Mouse (Mus musculus) limb, embryonic 12.5 days (tissue): ENCODE data around the gene Pdik1l. TPM values are rescaled to one million over a fixed set of nuclear protein-coding genes. Genes with fewer than 3 reads are reported as not detected.

ENCODE experiments used
- ATAC-seq: fragments of 200-750 bp; cut with Nextera tagmentation; 2 replicates; pipeline ENCODE4 v1.8.0; 2017; ENCODE audit warnings: low read depth, moderate TSS enrichment; ENCODE audit not compliant: insufficient number of reproducible peaks, insufficient read depth, low FRiP score, low TSS enrichment
- H3K27ac ChIP-seq: fragments of 300-500 bp; sonication (generic); 2 replicates; pipeline ENCODE4 v1.5.1; 2016; ENCODE audit warnings: mild to moderate bottlenecking, moderate library complexity
- H3K27me3 ChIP-seq: fragments of 300-500 bp; sonication (generic); 2 replicates; pipeline ENCODE4 v1.6.1; 2016; ENCODE audit warnings: mild to moderate bottlenecking, moderate library complexity
- H3K36me3 ChIP-seq: fragments of 300-500 bp; sonication (generic); 2 replicates; pipeline ENCODE4 v1.6.1; 2016; ENCODE audit warnings: mild to moderate bottlenecking, moderate library complexity
- H3K4me1 ChIP-seq: fragments of 300-500 bp; sonication (generic); replicated peaks from 2 replicates; pipeline ENCODE4 v1.6.1; 2016
- H3K4me2 ChIP-seq: fragments of 300-500 bp; sonication (generic); 2 replicates; pipeline ENCODE4 v1.6.1; 2016; ENCODE audit warnings: mild to moderate bottlenecking, moderate library complexity
- H3K4me3 ChIP-seq: fragments of 300-500 bp; sonication (generic); replicated peaks from 2 replicates; pipeline ENCODE4 v1.5.1; 2016; ENCODE audit warnings: mild to moderate bottlenecking
- H3K9ac ChIP-seq: fragments of 300-500 bp; sonication (generic); replicated peaks from 2 replicates; pipeline ENCODE4 v1.6.1; 2016; ENCODE audit warnings: mild to moderate bottlenecking, moderate library complexity
- H3K9me3 ChIP-seq: fragments of 300-500 bp; sonication (generic); 2 replicates; pipeline ENCODE4 v1.6.1; 2016; ENCODE audit warnings: mild to moderate bottlenecking, moderate library complexity
- WGBS: fragments of 180-500 bp; shearing (Covaris S2); methylation state at CpG from one replicate; pipeline ENCODE4 v1.1.7; 2016; 5-methylcytosine and 5-hydroxymethylcytosine counted together
- polyA plus RNA-seq: library from polyadenylated mRNA; unstranded; fragments of >200 nt; fragmentation: Nextera tagmentation; extraction: Ambion mirVana; gene quantifications from 2 replicates; pipeline ENCODE4 v1.2.1, GENCODE M21; 2016

The Pdik1l gene
- polyA plus RNA-seq, 1 experiment from 2014 or later: 23.9 TPM

DNA sequence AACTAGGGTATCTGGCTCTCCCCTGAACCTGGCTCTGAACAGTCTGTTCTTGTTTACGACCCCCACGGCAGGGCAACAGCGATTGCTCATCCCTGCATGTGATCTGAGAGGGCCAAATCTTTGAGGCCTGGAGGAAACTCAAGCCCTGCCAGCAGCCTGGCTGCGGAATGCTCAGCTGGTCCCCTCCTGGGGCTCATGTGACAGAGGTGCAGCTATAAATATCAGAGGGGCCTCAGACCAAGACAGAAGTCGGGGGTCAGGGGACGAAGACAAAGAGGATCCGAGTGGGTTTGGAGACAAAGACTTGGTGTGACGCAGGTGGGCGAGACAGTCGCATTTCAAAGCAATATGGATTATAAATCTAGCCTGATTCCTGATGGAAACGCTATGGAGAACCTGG is 27.2 kb upstream of the Pdik1l start, which contains the start of gene Trim63:
Gene Trim63 (plus strand): TSS at position 245 of the 400 bp plus-strand sequence.
- H3K27me3 ChIP-seq: no peaks in the 10 kb centered on the region
- peak within 1 kb of the TSS; percentile 12; the same call in 1 of the 2 replicates for H3K4me3 ChIP-seq
- H3K4me2 ChIP-seq: peak within 1 kb of the TSS; percentile 34
- H3K36me3 ChIP-seq: no peaks in the 10 kb centered on the region
- WGBS: 26% methylated on average over 11 of the region's 11 CpGs
- no peak within 1 kb of the TSS for H3K27ac ChIP-seq
- H3K9ac ChIP-seq: no peak within 1 kb of the TSS; the same call in 1 of the 2 replicates
- no peak for ATAC-seq
- peaks cover 14% of the 10 kb centered on the region for H3K4me1 ChIP-seq
- no peaks in the 10 kb centered on the region for H3K9me3 ChIP-seq

DNA sequence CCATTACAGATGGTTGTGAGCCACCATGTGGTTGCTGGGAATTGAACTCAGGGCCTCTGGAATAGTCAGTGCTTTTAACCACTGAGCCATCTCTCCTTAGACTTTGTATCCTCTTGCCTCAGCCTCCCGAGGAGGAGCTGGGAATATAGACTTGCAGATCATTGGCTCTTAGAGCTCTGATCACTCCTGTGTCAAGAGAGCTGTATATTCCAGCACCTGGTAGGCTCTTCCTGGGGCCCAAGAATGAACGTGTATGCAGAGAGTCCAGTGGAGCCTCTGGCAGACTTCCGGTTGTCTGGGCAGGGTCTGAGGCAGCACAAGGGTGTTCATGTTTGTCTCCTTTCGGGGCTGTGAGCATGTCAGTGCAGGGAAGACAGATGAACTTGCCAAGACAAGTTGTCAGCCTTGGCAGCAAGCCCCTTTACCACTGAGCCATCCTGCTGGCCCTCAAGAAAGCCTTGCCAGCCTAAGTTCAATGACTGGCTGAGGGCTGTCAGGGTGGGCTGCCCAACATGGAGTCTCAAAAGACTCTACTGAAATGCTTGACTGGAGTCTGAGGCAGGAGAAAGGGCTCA is 26.5 kb upstream of the Pdik1l start:
- peaks cover 14% of the 10 kb centered on the region for H3K4me1 ChIP-seq
- H3K4me3 ChIP-seq: no peak overlapping the region
- no peak overlapping the region for H3K4me2 ChIP-seq
- H3K9ac ChIP-seq: no peak overlapping the region; the same call in 1 of the 2 replicates
- 79% methylated on average over 4 of the region's 4 CpGs for WGBS
- H3K27ac ChIP-seq: no peak overlapping the region
- no peak for ATAC-seq
- H3K27me3 ChIP-seq: no peaks in the 10 kb centered on the region
- no peaks in the 10 kb centered on the region for H3K36me3 ChIP-seq
- H3K9me3 ChIP-seq: no peaks in the 10 kb centered on the region

- Histone ChIP-seq H3K9me3 (no peaks in the 10 kb centered on the region), H3K27ac (no peak overlapping the region), H3K4me1 (peaks cover 14% of the 10 kb centered on the region), H3K9ac (no peak overlapping the region), H3K4me3 (no peak overlapping the region), H3K4me2 (no peak overlapping the region), H3K27me3 (no peaks in the 10 kb centered on the region), H3K36me3 (no peaks in the 10 kb centered on the region)
- no peak for ATAC-seq
- 97% methylated on average over 6 of the region's 6 CpGs for WGBS
These were observed 25.2 kb upstream of the Pdik1l start for GRCm38 (mm10) chr4:134312901-134313300.

DNA sequence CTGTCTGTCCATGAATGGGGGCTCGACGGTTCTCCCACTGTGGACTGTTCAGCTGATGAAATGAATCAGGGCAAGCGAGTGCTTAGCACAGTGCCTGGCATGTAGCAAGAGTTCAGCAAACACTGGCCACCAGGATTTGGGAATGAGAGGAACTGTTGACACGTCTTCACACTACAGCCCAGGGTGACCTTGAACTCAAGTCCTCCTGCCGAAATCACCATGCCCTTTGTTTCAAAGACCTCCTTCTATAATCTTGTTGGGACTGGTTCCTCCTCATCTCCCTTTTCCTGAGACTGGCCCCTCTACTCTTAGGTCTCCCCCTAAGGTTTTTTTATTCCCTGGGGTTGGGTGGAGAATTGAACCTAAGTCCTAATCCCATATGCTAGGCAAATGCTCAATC is 24.6 kb upstream of the Pdik1l start:
- 94% methylated on average over 5 of the region's 5 CpGs for WGBS
- no peak overlapping the region for H3K4me2 ChIP-seq
- no peak for ATAC-seq

GRCm38 (mm10) chr4:134311784-134312183 is 24.1 kb upstream of the Pdik1l start:
- ATAC-seq: no peak
- Histone ChIP-seq H3K9ac (no peak overlapping the region), H3K4me1 (peaks cover 25% of the 10 kb centered on the region), H3K4me3 (no peak overlapping the region), H3K27ac (no peak overlapping the region), H3K36me3 (no peaks in the 10 kb centered on the region), H3K4me2 (no peak overlapping the region), H3K27me3 (no peaks in the 10 kb centered on the region), H3K9me3 (no peaks in the 10 kb centered on the region)
- 87% methylated on average over 9 of the region's 9 CpGs for WGBS

More for the DNA sequence above, 24.6 kb upstream of the Pdik1l start:
- no peak overlapping the region for H3K27ac ChIP-seq
- H3K4me3 ChIP-seq: no peak overlapping the region
- no peaks in the 10 kb centered on the region for H3K36me3 ChIP-seq
- H3K4me1 ChIP-seq: peaks cover 19% of the 10 kb centered on the region
- H3K27me3 ChIP-seq: no peaks in the 10 kb centered on the region
- no peaks in the 10 kb centered on the region for H3K9me3 ChIP-seq
- H3K9ac ChIP-seq: no peak overlapping the region

DNA sequence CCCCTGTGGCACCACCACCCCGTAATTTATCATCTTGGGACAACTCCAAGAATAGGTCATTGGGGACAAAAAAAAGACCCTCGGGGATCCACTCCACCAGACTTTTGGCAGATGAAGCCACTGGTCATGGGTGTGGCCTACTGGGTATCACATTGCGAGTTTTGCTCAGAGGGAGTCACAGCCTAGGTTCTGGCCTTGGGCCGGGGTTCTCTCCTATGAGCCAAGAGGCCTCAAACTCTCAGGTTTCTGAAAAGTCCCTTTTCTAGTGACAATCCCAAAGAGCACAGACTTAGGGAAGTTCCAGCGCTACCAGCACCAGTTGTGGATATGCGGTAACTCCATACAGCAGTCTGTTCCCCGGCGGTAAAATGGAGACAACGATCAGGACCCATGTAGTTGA is 23.0 kb upstream of the Pdik1l start:
- 86% methylated on average over 9 of the region's 9 CpGs for WGBS
- no peak for ATAC-seq
- H3K4me2 ChIP-seq: no peak overlapping the region

GRCm38 (mm10) chr4:134310106-134310505 is 22.4 kb upstream of the Pdik1l start:
- no peak for ATAC-seq
- Histone ChIP-seq H3K4me2 (no peak overlapping the region), H3K4me1 (peaks cover 21% of the 10 kb centered on the region), H3K27ac (no peak overlapping the region), H3K27me3 (no peaks in the 10 kb centered on the region), H3K9ac (no peak overlapping the region; the same call in 1 of the 2 replicates), H3K9me3 (no peaks in the 10 kb centered on the region), H3K36me3 (no peaks in the 10 kb centered on the region), H3K4me3 (no peak overlapping the region)
- WGBS: 89% methylated on average over 7 of the region's 7 CpGs

More for the DNA sequence above, 23.0 kb upstream of the Pdik1l start:
- H3K27me3 ChIP-seq: no peaks in the 10 kb centered on the region
- H3K4me1 ChIP-seq: peaks cover 26% of the 10 kb centered on the region
- H3K27ac ChIP-seq: no peak overlapping the region
- no peaks in the 10 kb centered on the region for H3K36me3 ChIP-seq
- no peak overlapping the region for H3K4me3 ChIP-seq
- no peak overlapping the region for H3K9ac ChIP-seq
- H3K9me3 ChIP-seq: no peaks in the 10 kb centered on the region

GRCm38 (mm10) chr4:134307367-134308072 is 19.8 kb upstream of the Pdik1l start:
- H3K4me2 ChIP-seq: peak overlapping the region; percentile 28
- ATAC-seq: no peak
- 0 out of 2 replicates have a peak overlapping the region, but pooled peaks have one; percentile 12 for H3K9ac ChIP-seq
- no peaks in the 10 kb centered on the region for H3K36me3 ChIP-seq
- H3K9me3 ChIP-seq: no peaks in the 10 kb centered on the region
- H3K4me1 ChIP-seq: peaks cover 11% of the 10 kb centered on the region
- peak overlapping the region; percentile 29; the same call in 1 of the 2 replicates for H3K27ac ChIP-seq
- H3K27me3 ChIP-seq: no peaks in the 10 kb centered on the region
- 15% methylated on average over 12 of the region's 12 CpGs for WGBS
- no peak overlapping the region for H3K4me3 ChIP-seq

GRCm38 (mm10) chr4:134306963-134307362 is 19.3 kb upstream of the Pdik1l start:
- WGBS: 67% methylated on average over 2 of the region's 2 CpGs
- H3K27ac ChIP-seq: no peak overlapping the region; the same call in 1 of the 2 replicates
- ATAC-seq: no peak
- H3K9ac ChIP-seq: 0 out of 2 replicates have a peak overlapping the region, but pooled peaks have one; percentile 12
- H3K27me3 ChIP-seq: no peaks in the 10 kb centered on the region
- no peak overlapping the region for H3K4me3 ChIP-seq
- H3K9me3 ChIP-seq: no peaks in the 10 kb centered on the region
- no peaks in the 10 kb centered on the region for H3K36me3 ChIP-seq
- peaks cover 11% of the 10 kb centered on the region for H3K4me1 ChIP-seq
- peak overlapping the region; percentile 28; the same call in 1 of the 2 replicates for H3K4me2 ChIP-seq

DNA sequence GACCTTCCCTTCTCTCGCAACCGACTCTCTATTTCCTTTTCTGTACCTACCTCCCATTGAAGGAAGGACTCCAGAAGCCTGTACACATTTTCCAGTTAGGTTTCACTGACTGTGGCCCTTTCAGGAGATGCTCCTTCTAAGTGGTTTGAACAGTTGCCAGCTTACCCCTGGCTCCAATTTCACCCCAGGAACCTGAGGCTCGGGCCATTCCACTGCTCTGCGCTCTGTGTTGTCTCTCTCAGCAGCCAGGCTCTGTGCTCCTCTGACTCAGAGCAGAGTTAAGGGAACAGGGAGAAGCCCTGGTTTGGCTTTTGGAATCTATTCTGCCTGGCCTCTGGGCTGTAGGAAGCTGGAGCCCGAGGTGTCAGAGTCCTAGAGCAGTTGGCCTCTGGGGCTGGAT is 14.4 kb upstream of the Pdik1l start:
- H3K27me3 ChIP-seq: peaks cover 3% of the 10 kb centered on the region; the same call in 1 of the 2 replicates
- H3K4me1 ChIP-seq: peaks cover 4% of the 10 kb centered on the region
- no peak overlapping the region for H3K27ac ChIP-seq
- no peak overlapping the region for H3K9ac ChIP-seq
- H3K36me3 ChIP-seq: no peaks in the 10 kb centered on the region
- WGBS: 80% methylated on average over 5 of the region's 5 CpGs
- no peak overlapping the region for H3K4me2 ChIP-seq
- no peak for ATAC-seq
- no peaks in the 10 kb centered on the region for H3K9me3 ChIP-seq
- no peak overlapping the region for H3K4me3 ChIP-seq

GRCm38 (mm10) chr4:134300316-134300715 is 12.6 kb upstream of the Pdik1l start:
- no peak overlapping the region for H3K9ac ChIP-seq
- H3K9me3 ChIP-seq: peaks cover 4% of the 10 kb centered on the region; the same call in 1 of the 2 replicates
- no peak overlapping the region for H3K4me3 ChIP-seq
- H3K4me1 ChIP-seq: no peaks in the 10 kb centered on the region
- ATAC-seq: no peak
- no peak overlapping the region for H3K27ac ChIP-seq
- no peak overlapping the region for H3K4me2 ChIP-seq
- WGBS: 87% methylated on average over 9 of the region's 9 CpGs
- peaks cover 4% of the 10 kb centered on the region for H3K27me3 ChIP-seq
- H3K36me3 ChIP-seq: no peaks in the 10 kb centered on the region
